Mouse (Mus musculus): ENCODE results near the gene Rnf24.

DNA sequence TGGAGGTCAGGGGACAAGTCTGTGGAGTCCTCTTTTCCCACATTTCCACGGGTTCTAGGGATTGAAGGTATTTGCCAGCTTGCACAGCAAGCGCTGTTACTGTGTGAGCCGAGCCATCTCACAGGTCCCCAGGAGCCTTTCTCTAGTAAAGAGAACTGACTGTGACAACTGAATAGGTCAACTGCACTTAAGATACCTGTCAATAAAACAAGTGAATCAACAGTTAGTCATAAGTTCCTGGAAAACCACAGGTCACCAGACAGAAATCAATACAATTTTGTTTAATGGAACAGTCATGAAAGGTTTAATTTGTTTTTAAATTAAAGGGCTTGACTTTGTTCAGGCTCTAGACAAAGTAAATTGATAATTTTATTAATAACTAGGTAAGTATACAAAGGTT is 22.1 kb downstream of the Rnf24 start:
- TF ChIP-seq CTCF (IDR thresholded peaks at IDR 0.05; ENCODE audit: borderline replicate concordance, insufficient read depth, low read length), result no peak
- no peak for TF ChIP-seq POLR2A (IDR thresholded peaks at IDR 0.05; ENCODE audit: low read depth, low read length)

Measured in embryonic fibroblast, embryonic 13.5 days (primary cell).